Mouse (Mus musculus) intestine, embryonic 15.5 days (tissue): ENCODE measurements at regions not wholly inside any gene's neighbourhood (a gene's known extent, or its start where the extent isn't known, plus 50 kb on each side); places are given as distances from the start of the nearest gene placed in this dataset.

Source experiments
- ATAC-seq: fragments of 200-750 bp; cut with Nextera tagmentation; 2 replicates; pipeline ENCODE4 v1.8.0; 2017; ENCODE audit warnings: moderate TSS enrichment, moderate library complexity
- H3K27ac ChIP-seq: fragments of 300-500 bp; sonication (generic); 2 replicates; pipeline ENCODE4 v1.5.1; 2015; ENCODE audit warnings: mild to moderate bottlenecking, inconsistent platforms
- H3K27me3 ChIP-seq: fragments of 300-500 bp; sonication (generic); replicated peaks from 2 replicates; pipeline ENCODE4 v1.6.1; 2015; ENCODE audit warnings: inconsistent platforms
- H3K36me3 ChIP-seq: fragments of 300-500 bp; sonication (generic); 2 replicates; pipeline ENCODE4 v1.6.1; 2015; ENCODE audit warnings: inconsistent platforms
- H3K4me1 ChIP-seq: fragments of 300-500 bp; sonication (generic); replicated peaks from 2 replicates; pipeline ENCODE4 v1.6.1; 2015; ENCODE audit warnings: inconsistent platforms
- H3K4me2 ChIP-seq: fragments of 300-500 bp; sonication (generic); replicated peaks from 2 replicates; pipeline ENCODE4 v1.6.1; 2015; ENCODE audit warnings: mild to moderate bottlenecking, inconsistent platforms
- H3K4me3 ChIP-seq: fragments of 300-500 bp; sonication (generic); replicated peaks from 2 replicates; pipeline ENCODE4 v1.5.1; 2015; ENCODE audit warnings: inconsistent platforms
- H3K9ac ChIP-seq: fragments of 300-500 bp; sonication (generic); 2 replicates; pipeline ENCODE4 v1.6.1; 2015; ENCODE audit warnings: inconsistent platforms
- H3K9me3 ChIP-seq: fragments of 300-500 bp; sonication (generic); 2 replicates; pipeline ENCODE4 v1.6.1; 2016; ENCODE audit warnings: inconsistent platforms
- WGBS: fragments of 180-500 bp; shearing (Covaris S2); methylation state at CpG from one replicate; pipeline ENCODE4 v1.1.7; 2015; 5-methylcytosine and 5-hydroxymethylcytosine counted together

- no peaks in the 10 kb centered on the region for H3K36me3 ChIP-seq
- no peak overlapping the region for H3K4me3 ChIP-seq
- ATAC-seq = no peak
- H3K9ac ChIP-seq = no peak overlapping the region
- H3K4me2 ChIP-seq = no peak overlapping the region
- WGBS = 81% methylated on average over 2 of the region's 2 CpGs
- H3K27ac ChIP-seq = no peak overlapping the region
- no peaks in the 10 kb centered on the region for H3K9me3 ChIP-seq
- H3K27me3 ChIP-seq = no peaks in the 10 kb centered on the region
- no peaks in the 10 kb centered on the region for H3K4me1 ChIP-seq
These were observed 791.4 kb downstream of the Epha7 start for GRCm38 (mm10) chr4:29604322-29604721.

GRCm38 (mm10) chr4:29617910-29618309, 805.0 kb downstream of the Epha7 start:
- no peak for ATAC-seq

GRCm38 (mm10) chr4:29644839-29645565, 832.1 kb downstream of the Epha7 start:
- no peaks in the 10 kb centered on the region for H3K4me1 ChIP-seq
- no peaks in the 10 kb centered on the region for H3K27me3 ChIP-seq
- no peaks in the 10 kb centered on the region for H3K36me3 ChIP-seq
- ATAC-seq = no peak
- no peak overlapping the region for H3K27ac ChIP-seq
- H3K4me2 ChIP-seq = no peak overlapping the region
- no peaks in the 10 kb centered on the region for H3K9me3 ChIP-seq
- H3K9ac ChIP-seq = no peak overlapping the region
- 50% methylated on average over 2 of the region's 2 CpGs for WGBS
- no peak overlapping the region for H3K4me3 ChIP-seq

More at GRCm38 (mm10) chr4:29617910-29618309, 805.0 kb downstream of the Epha7 start:
- Histone ChIP-seq H3K9me3 (no peaks in the 10 kb centered on the region), H3K27ac (no peak overlapping the region), H3K4me1 (no peaks in the 10 kb centered on the region), H3K36me3 (no peaks in the 10 kb centered on the region), H3K4me3 (no peak overlapping the region), H3K9ac (no peak overlapping the region), H3K27me3 (no peaks in the 10 kb centered on the region), H3K4me2 (no peak overlapping the region)
- 74% methylated on average over 3 of the region's 3 CpGs for WGBS

GRCm38 (mm10) chr4:29653951-29654350, 841.0 kb downstream of the Epha7 start:
- H3K4me1 ChIP-seq = no peaks in the 10 kb centered on the region
- ATAC-seq = no peak
- H3K27me3 ChIP-seq = no peaks in the 10 kb centered on the region
- WGBS = 72% methylated on average over 2 of the region's 2 CpGs
- H3K27ac ChIP-seq = no peak overlapping the region
- H3K4me2 ChIP-seq = no peak overlapping the region
- H3K9me3 ChIP-seq = no peaks in the 10 kb centered on the region
- H3K4me3 ChIP-seq = no peak overlapping the region
- H3K9ac ChIP-seq = no peak overlapping the region
- no peaks in the 10 kb centered on the region for H3K36me3 ChIP-seq

GRCm38 (mm10) chr4:29655606-29656005, 842.7 kb downstream of the Epha7 start:
- Histone ChIP-seq H3K4me1 (no peaks in the 10 kb centered on the region), H3K4me3 (no peak overlapping the region), H3K4me2 (no peak overlapping the region), H3K9me3 (no peaks in the 10 kb centered on the region), H3K36me3 (no peaks in the 10 kb centered on the region), H3K27me3 (no peaks in the 10 kb centered on the region), H3K27ac (no peak overlapping the region), H3K9ac (no peak overlapping the region)
- ATAC-seq = no peak
- WGBS = 83% methylated on average over 1 of the region's 1 CpGs

GRCm38 (mm10) chr4:29661140-29662108, 848.5 kb downstream of the Epha7 start:
- Histone ChIP-seq H3K9me3 (no peaks in the 10 kb centered on the region), H3K27me3 (no peaks in the 10 kb centered on the region), H3K4me3 (no peak overlapping the region), H3K4me2 (no peak overlapping the region), H3K4me1 (no peaks in the 10 kb centered on the region), H3K36me3 (no peaks in the 10 kb centered on the region), H3K9ac (no peak overlapping the region), H3K27ac (no peak overlapping the region)
- peak; percentile 93 for ATAC-seq
- 41% methylated on average over 6 of the region's 6 CpGs for WGBS

- H3K4me3 ChIP-seq = no peak overlapping the region
- no peaks in the 10 kb centered on the region for H3K4me1 ChIP-seq
- H3K9me3 ChIP-seq = no peaks in the 10 kb centered on the region
- no peak overlapping the region for H3K4me2 ChIP-seq
- no peak overlapping the region for H3K9ac ChIP-seq
- ATAC-seq = no peak
- no peaks in the 10 kb centered on the region for H3K36me3 ChIP-seq
- WGBS = 76% methylated on average over 8 of the region's 8 CpGs
- H3K27me3 ChIP-seq = no peaks in the 10 kb centered on the region
- H3K27ac ChIP-seq = no peak overlapping the region
These were observed 852.6 kb downstream of the Epha7 start for GRCm38 (mm10) chr4:29665561-29665960.

GRCm38 (mm10) chr4:29694153-29694552, 881.2 kb downstream of the Epha7 start:
- Histone ChIP-seq H3K27ac (no peak overlapping the region), H3K36me3 (no peaks in the 10 kb centered on the region), H3K4me1 (no peaks in the 10 kb centered on the region), H3K4me3 (no peak overlapping the region), H3K9me3 (no peaks in the 10 kb centered on the region), H3K4me2 (no peak overlapping the region), H3K27me3 (no peaks in the 10 kb centered on the region), H3K9ac (no peak overlapping the region)
- 27% methylated on average over 3 of the region's 3 CpGs for WGBS
- ATAC-seq = peak; percentile 69

GRCm38 (mm10) chr4:29732513-29732912, 919.6 kb downstream of the Epha7 start:
- no peak for ATAC-seq
- Histone ChIP-seq H3K36me3 (no peaks in the 10 kb centered on the region), H3K4me2 (no peak overlapping the region)

GRCm38 (mm10) chr4:29741991-29742390, 929.1 kb downstream of the Epha7 start:
- Histone ChIP-seq H3K27me3 (no peaks in the 10 kb centered on the region), H3K9ac (no peak overlapping the region), H3K27ac (no peak overlapping the region), H3K4me3 (no peak overlapping the region), H3K4me1 (no peaks in the 10 kb centered on the region), H3K9me3 (no peaks in the 10 kb centered on the region), H3K4me2 (no peak overlapping the region), H3K36me3 (no peaks in the 10 kb centered on the region)
- 72% methylated on average over 5 of the region's 5 CpGs for WGBS
- ATAC-seq = no peak

More at GRCm38 (mm10) chr4:29732513-29732912, 919.6 kb downstream of the Epha7 start:
- 78% methylated on average over 3 of the region's 3 CpGs for WGBS
- H3K27ac ChIP-seq = no peak overlapping the region
- H3K9me3 ChIP-seq = no peaks in the 10 kb centered on the region
- no peak overlapping the region for H3K9ac ChIP-seq
- no peaks in the 10 kb centered on the region for H3K27me3 ChIP-seq
- H3K4me3 ChIP-seq = no peak overlapping the region
- H3K4me1 ChIP-seq = no peaks in the 10 kb centered on the region

GRCm38 (mm10) chr4:29742746-29743145, 929.8 kb downstream of the Epha7 start:
- Histone ChIP-seq H3K36me3 (no peaks in the 10 kb centered on the region), H3K27me3 (no peaks in the 10 kb centered on the region), H3K4me2 (no peak overlapping the region), H3K4me1 (no peaks in the 10 kb centered on the region), H3K4me3 (no peak overlapping the region), H3K9ac (no peak overlapping the region), H3K27ac (no peak overlapping the region), H3K9me3 (no peaks in the 10 kb centered on the region)
- WGBS = 58% methylated on average over 2 of the region's 2 CpGs
- no peak for ATAC-seq
